Mouse (Mus musculus): Measurements from ENCODE around the gene Pik3r4.

Gene Pik3r4

GRCm38 (mm10) chr9:105642460-105643371 is at the start of gene Pik3r4:
Pik3r4 (plus strand) TSS chr9:105642978.
- ChIA-PET POLR2A (interaction anchor here in 3 of 4 experiments (0.6 to 3.2 kb wide), 12 partner anchors 9 to 236 kb away, joined by 3 to 9 read pairs (median 3); no protein-coding TSS in a partner anchor), CTCF (interaction anchor here in 2 of 4 experiments (1.6 to 1.8 kb wide), 2 partner anchors 25 to 26 kb away, joined by 4 to 6 read pairs; no protein-coding TSS in a partner anchor)

DNA sequence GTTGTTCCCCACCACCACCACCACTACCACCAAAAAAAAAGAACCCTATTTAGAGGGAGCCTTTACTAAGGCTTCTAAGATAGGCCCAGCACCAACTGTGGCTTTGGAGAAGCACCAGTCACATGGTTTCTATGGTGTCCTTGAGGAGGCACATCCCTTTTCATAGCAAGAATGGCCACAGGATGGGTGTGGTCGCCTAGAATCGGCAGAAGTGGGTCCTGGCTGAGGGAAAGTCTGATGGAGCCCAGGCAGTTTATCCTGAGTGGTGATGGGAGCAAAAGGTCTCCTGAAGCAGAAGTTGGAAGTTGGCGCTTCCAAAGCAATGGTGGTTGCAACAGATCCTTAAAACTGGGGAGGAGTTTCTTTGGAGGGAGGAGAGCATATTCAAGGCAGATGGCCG is 43.9 kb upstream of the Pik3r4 start:
- ChIA-PET CTCF (no interaction called here), POLR2A (no interaction called here)

DNA sequence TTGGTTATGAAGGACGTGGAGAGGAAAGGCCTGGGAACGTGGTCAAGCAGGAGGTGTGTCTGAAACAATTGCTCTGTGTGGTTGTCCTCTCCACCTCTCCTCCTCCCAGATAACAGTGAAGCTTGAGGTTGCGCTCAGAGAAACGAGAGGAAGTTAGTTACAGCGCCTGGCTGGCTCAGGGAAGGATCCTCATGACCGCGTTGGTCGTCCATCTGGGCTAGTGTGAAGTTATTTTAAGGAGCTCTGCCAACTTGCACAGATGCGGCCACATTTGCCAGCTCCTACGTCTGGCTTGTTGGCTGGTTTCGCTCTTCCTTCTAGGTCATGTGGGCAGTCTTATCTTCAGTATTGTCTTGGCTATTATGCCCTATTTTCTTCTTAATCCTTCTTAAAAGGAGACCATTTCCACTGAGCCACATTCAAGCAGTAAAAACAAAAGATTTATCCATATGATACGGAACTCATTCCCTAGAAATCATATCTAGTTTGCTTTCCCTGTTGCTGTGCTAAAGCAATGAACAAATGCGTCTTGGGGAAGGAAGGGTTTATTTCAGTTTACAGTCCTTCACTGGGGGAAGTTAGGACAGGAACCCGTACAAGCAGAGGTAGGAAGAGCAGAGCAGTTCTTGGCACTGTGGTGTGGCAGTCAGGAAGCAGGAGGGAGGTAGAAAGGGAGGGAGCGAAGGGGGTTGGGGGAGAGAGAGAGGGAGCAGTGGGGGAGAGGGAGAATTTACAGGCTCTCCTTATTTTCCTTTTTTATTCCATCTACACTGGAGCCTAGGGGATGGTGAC is 30.6 kb upstream of the Pik3r4 start:
- POLR2A ChIA-PET, result interaction anchor here in 1 of 4 experiments (0.7 to 1.0 kb wide), 2 partner anchors 8 to 78 kb away, joined by 3 to 4 read pairs; no protein-coding TSS in a partner anchor
- CTCF ChIA-PET, result no interaction called here

DNA sequence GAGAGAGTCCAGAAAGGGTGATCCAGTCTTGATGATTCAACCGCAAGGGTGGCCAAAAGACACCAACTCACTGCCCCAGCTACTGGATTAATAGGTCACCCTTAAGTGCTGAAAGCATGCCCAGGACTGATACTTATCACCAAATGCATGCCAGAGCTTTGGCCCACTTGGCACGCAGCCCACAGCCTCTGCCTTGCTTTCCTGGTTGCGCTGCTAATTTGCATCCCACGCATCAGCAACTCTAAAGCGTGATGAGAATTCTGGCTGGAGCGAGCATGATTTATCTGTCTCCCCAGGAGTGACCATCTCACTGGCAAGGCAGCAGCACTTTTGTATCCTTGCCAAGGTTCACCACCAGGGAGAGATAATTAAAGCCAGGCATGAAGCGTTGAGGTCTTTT is 29.9 kb upstream of the Pik3r4 start:
- ChIA-PET POLR2A (interaction anchor here in 2 of 4 experiments (0.7 to 1.0 kb wide), 3 partner anchors 9 to 212 kb away, joined by 3 to 12 read pairs (median 4); no protein-coding TSS in a partner anchor), CTCF (no interaction called here)

DNA sequence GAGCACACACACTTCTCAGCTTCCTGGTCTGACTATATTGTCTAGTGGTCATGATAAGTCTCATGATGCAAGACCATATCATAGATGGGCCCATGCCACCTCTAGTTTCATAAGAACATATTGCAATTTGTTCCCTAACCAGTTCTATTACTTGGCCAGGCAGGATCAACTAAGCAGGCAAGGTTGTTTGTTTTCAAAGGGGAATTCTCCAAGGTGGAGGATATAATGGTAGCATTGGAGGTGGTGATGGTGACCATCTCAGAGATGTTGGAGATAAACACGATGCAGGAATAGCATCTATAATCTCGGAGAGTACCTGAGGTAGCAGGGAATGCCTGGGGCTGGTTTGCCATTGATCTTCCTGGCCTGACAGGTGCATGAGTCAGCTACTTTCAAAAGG is 26.8 kb upstream of the Pik3r4 start:
- POLR2A ChIA-PET, result interaction anchor here in 1 of 4 experiments (0.7 kb wide), 1 partner anchor 118 kb away, joined by 5 read pairs; no protein-coding TSS in a partner anchor
- CTCF ChIA-PET, result interaction anchor here in 3 of 4 experiments (0.6 to 2.8 kb wide), 3 partner anchors 120 to 1206 kb away, joined by 3 to 33 read pairs (median 18); no protein-coding TSS in a partner anchor

DNA sequence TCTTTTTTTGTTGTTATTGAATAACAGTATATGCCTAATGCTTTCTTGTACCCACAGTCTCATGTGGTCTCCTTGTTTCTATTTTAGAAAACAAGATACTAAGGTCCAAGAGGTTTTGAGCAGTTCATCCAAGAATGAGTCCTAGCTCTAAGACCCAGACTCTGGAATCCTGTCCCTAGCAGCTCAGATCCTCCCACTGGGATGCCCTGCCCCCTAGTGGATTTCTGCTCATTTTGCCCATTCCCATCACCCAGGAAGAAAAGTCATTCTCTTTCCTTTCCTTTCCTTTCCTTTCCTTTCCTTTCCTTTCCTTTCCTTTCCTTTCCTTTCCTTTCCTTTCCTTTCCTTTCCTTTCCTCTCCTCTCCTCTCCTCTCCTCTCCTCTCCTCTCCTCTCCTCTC is 25.5 kb upstream of the Pik3r4 start:
- POLR2A ChIA-PET, result interaction anchor here (1.0 to 1.5 kb wide), 5 partner anchors 121 to 122 kb away, joined by 3 to 15 read pairs (median 4); no protein-coding TSS in a partner anchor

GRCm38 (mm10) chr9:105633961-105634360 is 8.8 kb upstream of the Pik3r4 start:
- POLR2A ChIA-PET, result interaction anchor here in 1 of 4 experiments (0.6 kb wide), 1 partner anchor 11 kb away, joined by 3 read pairs; no protein-coding TSS in a partner anchor
- CTCF ChIA-PET, result interaction anchor here in 2 of 4 experiments (0.6 to 0.9 kb wide), 2 partner anchors 16 to 499 kb away, joined by 3 to 5 read pairs; no protein-coding TSS in a partner anchor

More for the DNA sequence above, 25.5 kb upstream of the Pik3r4 start:
- CTCF ChIA-PET, result interaction anchor here (0.5 to 2.8 kb wide), 28 partner anchors 14 to 813 kb away, joined by 3 to 33 read pairs (median 4); partner anchors contain the start of genes Pik3r4 (in 2 of the 4) and Col6a5 (in 1 of the 4)

GRCm38 (mm10) chr9:105641377-105641776 is 1.4 kb upstream of the Pik3r4 start:
- ChIA-PET CTCF (interaction anchor here in 2 of 4 experiments (0.6 to 1.4 kb wide), 2 partner anchors 146 to 147 kb away, joined by 5 to 9 read pairs; no protein-coding TSS in a partner anchor), POLR2A (interaction anchor here in 3 of 4 experiments (0.5 to 1.7 kb wide), 9 partner anchors 10 to 571 kb away, joined by 3 to 6 read pairs (median 3); partner anchors contain the start of gene Wdr82 (in 1 of the 3))

GRCm38 (mm10) chr9:105656189-105656588 is 13.4 kb downstream of the Pik3r4 start:
- CTCF ChIA-PET, result interaction anchor here in 1 of 4 experiments (0.6 kb wide), 1 partner anchor 24 kb away, joined by 7 read pairs; no protein-coding TSS in a partner anchor
- POLR2A ChIA-PET, result interaction anchor here in 2 of 4 experiments (0.6 to 2.1 kb wide), 11 partner anchors 8 to 1084 kb away, joined by 3 to 6 read pairs (median 3); partner anchors contain the start of gene Pik3r4 (in 1 of the 2)

- POLR2A ChIA-PET, result interaction anchor here in 2 of 4 experiments (0.5 to 1.7 kb wide), 3 partner anchors 15 to 69 kb away, joined by 3 to 9 read pairs (median 5); partner anchors contain the start of gene Pik3r4 (in 1 of the 2)
- CTCF ChIA-PET, result no interaction called here
Observed at GRCm38 (mm10) chr9:105658216-105658615, 15.4 kb downstream of the Pik3r4 start.

GRCm38 (mm10) chr9:105659877-105660276 is 17.1 kb downstream of the Pik3r4 start:
- CTCF ChIA-PET, result no interaction called here
- POLR2A ChIA-PET, result interaction anchor here in 2 of 4 experiments (0.6 to 1.4 kb wide), 4 partner anchors 9 to 405 kb away, joined by 3 to 5 read pairs (median 4); no protein-coding TSS in a partner anchor

DNA sequence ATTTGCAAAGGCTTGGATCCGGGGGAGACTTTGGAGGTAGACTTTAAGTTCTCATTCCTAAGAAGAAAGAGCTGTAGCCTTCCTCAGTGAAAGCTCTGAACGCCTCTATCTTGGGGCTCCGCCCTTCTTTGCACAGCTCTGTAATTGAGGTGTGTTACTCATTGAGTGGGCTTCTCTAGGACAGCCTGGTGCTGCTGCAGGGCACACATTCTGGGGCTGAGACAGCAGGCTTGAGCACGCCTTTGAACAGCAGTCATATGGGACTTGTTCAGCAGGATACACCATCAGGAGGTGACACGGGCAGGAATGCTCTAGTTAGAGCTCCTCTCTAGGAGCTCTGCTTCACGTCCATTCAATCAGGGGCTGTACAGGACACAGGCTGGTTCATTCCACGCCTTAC is 22.5 kb downstream of the Pik3r4 start:
- CTCF ChIA-PET, result no interaction called here
- POLR2A ChIA-PET, result interaction anchor here in 3 of 4 experiments (0.5 to 1.7 kb wide), 7 partner anchors 9 to 141 kb away, joined by 3 to 5 read pairs (median 3); no protein-coding TSS in a partner anchor

GRCm38 (mm10) chr9:105670916-105671315 is 28.1 kb downstream of the Pik3r4 start:
- POLR2A ChIA-PET, result interaction anchor here in 2 of 4 experiments (1.2 to 1.4 kb wide), 3 partner anchors 10 to 176 kb away, joined by 3 read pairs; no protein-coding TSS in a partner anchor
- CTCF ChIA-PET, result interaction anchor here in 1 of 4 experiments (0.6 kb wide), 1 partner anchor 447 kb away, joined by 3 read pairs; no protein-coding TSS in a partner anchor

- POLR2A ChIA-PET, result interaction anchor here in 1 of 4 experiments (1.2 kb wide), 1 partner anchor 11 kb away, joined by 3 read pairs; no protein-coding TSS in a partner anchor
- CTCF ChIA-PET, result no interaction called here
Observed at GRCm38 (mm10) chr9:105672032-105672431, 29.3 kb downstream of the Pik3r4 start.

DNA sequence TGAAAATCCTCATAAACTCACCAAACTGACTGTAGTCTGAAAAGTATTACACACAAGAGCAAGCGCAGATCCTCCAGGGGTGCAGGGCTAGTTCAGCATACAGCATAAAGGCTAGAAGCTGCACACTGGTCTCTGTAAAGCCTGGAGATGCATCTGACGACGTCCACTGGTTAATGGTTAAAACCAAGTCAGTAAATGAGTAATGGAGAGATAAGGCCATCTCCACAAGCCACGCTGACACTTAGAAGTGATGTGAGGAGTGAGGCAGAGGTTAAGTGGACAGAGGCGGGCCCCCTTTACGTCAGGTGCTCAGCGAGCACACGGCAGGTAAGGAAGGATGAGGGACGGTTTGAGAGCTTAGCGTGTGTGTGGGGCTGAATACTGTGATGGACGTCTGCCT is 33.2 kb downstream of the Pik3r4 start:
- CTCF ChIA-PET, result interaction anchor here in 1 of 4 experiments (1.2 kb wide), 1 partner anchor 18 kb away, joined by 4 read pairs; no protein-coding TSS in a partner anchor
- POLR2A ChIA-PET, result interaction anchor here in 2 of 4 experiments (0.5 to 1.0 kb wide), 4 partner anchors 10 to 192 kb away, joined by 3 to 5 read pairs (median 4); no protein-coding TSS in a partner anchor

- POLR2A ChIA-PET, result interaction anchor here in 2 of 4 experiments (0.6 to 1.1 kb wide), 4 partner anchors 12 to 234 kb away, joined by 3 to 5 read pairs (median 4); no protein-coding TSS in a partner anchor
Observed at GRCm38 (mm10) chr9:105681386-105681785, 38.6 kb downstream of the Pik3r4 start.

GRCm38 (mm10) chr9:105684549-105685165 is 41.9 kb downstream of the Pik3r4 start:
- POLR2A ChIA-PET, result interaction anchor here in 1 of 4 experiments (0.8 kb wide), 1 partner anchor 10 kb away, joined by 3 read pairs; no protein-coding TSS in a partner anchor
- CTCF ChIA-PET, result interaction anchor here in 1 of 4 experiments (3.7 kb wide), 1 partner anchor 9 kb away, joined by 16 read pairs; no protein-coding TSS in a partner anchor

More at GRCm38 (mm10) chr9:105681386-105681785, 38.6 kb downstream of the Pik3r4 start:
- CTCF ChIA-PET, result no interaction called here
